Mouse (Mus musculus): ENCODE data around the gene Olfr390.

DNA sequence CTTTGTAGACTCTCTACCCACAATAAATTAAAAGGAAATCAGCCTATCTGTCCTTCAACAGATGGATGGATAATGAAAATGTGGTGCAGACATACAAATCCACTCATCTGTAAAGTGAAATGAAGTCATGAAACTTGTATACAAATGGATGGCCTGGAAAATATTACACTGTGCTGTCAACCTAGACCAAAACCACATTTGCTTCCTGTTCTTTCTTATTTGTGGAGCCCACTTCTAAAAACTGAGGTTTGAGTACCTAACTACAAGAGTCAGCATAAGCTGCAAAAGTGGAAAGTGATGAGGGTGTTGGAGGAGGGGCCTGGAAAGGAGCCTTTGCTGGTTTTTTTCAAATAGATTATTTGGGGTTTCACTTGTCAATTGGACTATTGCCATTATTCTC is 23.6 kb upstream of the Olfr390 start:
- TF ChIP-seq CTCF (IDR thresholded peaks at IDR 0.05; ENCODE audit: extremely low read depth, insufficient read depth, insufficient read length, insufficient replicate concordance) (no peak), POLR2A (IDR thresholded peaks at IDR 0.05; ENCODE audit: low read depth, low read length) (no peak)
